Mouse (Mus musculus): Measurements from ENCODE around the gene Dcun1d3. TPM values are rescaled to one million over a fixed set of nuclear protein-coding genes. Genes with fewer than 3 reads are reported as not detected.
A peak's percentile ranks its signal among the peaks of the same experiment; 100 is the strongest.

Gene Dcun1d3
- polyA plus RNA-seq, 1 experiment from 2014 or later, result 7.8 TPM

DNA sequence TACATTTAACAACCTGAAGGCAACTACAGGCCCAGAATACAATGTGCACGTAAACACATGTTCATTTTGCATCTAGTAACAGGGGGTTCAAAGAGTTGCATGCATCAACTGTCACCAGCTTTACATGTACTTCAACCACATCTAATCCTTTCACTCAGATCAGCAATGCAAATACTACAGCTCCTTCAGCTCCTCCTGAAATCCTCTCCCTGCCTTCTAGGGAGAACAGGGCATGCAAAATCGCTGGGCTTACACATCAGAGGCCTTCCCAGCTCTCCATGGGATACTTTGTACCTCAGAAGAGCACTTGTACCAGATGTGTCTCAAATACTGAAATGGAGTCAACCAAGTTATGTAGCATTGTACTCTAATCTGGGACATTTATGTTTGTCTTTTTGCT lies 23.0 kb downstream of the Dcun1d3 start:
- Histone ChIP-seq H3K4me3 (ENCODE audit: low read depth, low read length) (no peak overlapping the region), H3K27me3 (ENCODE audit: insufficient read depth, low read length) (no peaks in the 10 kb centered on the region), H3K4me2 (no peak overlapping the region), H3K9me3 (ENCODE audit: low read depth, low read length) (no peaks in the 10 kb centered on the region), H3K9ac (no peak overlapping the region), H3K4me1 (ENCODE audit: insufficient read depth) (no peaks in the 10 kb centered on the region), H3K36me3 (ENCODE audit: insufficient read depth) (no peaks in the 10 kb centered on the region; the same call in 1 of the 2 replicates), H3K27ac (ENCODE audit: low read depth) (no peak overlapping the region)
- TF ChIP-seq CTCF (IDR thresholded peaks at IDR 0.05; ENCODE audit: low read depth), result no peak
- DNase-seq, result no peak
- no peak for ATAC-seq (ENCODE audit: insufficient read depth)
- WGBS, result 61% methylated on average over 2 of the region's 2 CpGs

GRCm38 (mm10) chr7:119872204-119872603 lies 23.9 kb downstream of the Dcun1d3 start:
- Histone ChIP-seq H3K4me2 (no peak overlapping the region), H3K36me3 (ENCODE audit: insufficient read depth) (peaks cover 4% of the 10 kb centered on the region; the same call in 1 of the 2 replicates), H3K9me3 (ENCODE audit: low read depth, low read length) (no peaks in the 10 kb centered on the region), H3K27me3 (ENCODE audit: insufficient read depth, low read length) (no peaks in the 10 kb centered on the region), H3K4me1 (ENCODE audit: insufficient read depth) (no peaks in the 10 kb centered on the region), H3K9ac (no peak overlapping the region), H3K27ac (ENCODE audit: low read depth) (no peak overlapping the region), H3K4me3 (ENCODE audit: low read depth, low read length) (no peak overlapping the region)
- ATAC-seq (ENCODE audit: insufficient read depth) (no peak), DNase-seq (no peak)
- TF ChIP-seq CTCF (IDR thresholded peaks at IDR 0.05; ENCODE audit: low read depth), result no peak
- 92% methylated on average over 4 of the region's 4 CpGs for WGBS

GRCm38 (mm10) chr7:119866136-119866535 lies 30.0 kb downstream of the Dcun1d3 start:
- Histone ChIP-seq H3K4me3 (ENCODE audit: low read depth, low read length) (no peak overlapping the region), H3K9ac (no peak overlapping the region), H3K4me1 (ENCODE audit: insufficient read depth) (no peaks in the 10 kb centered on the region), H3K27ac (ENCODE audit: low read depth) (no peak overlapping the region), H3K4me2 (no peak overlapping the region), H3K9me3 (ENCODE audit: low read depth, low read length) (no peaks in the 10 kb centered on the region), H3K27me3 (ENCODE audit: insufficient read depth, low read length) (no peaks in the 10 kb centered on the region), H3K36me3 (ENCODE audit: insufficient read depth) (0 out of 2 replicates have a peak, but pooled peaks cover 4% of the 10 kb centered on the region)
- 35% methylated on average over 1 of the region's 1 CpGs for WGBS
- DNase-seq (no peak), ATAC-seq (ENCODE audit: insufficient read depth) (no peak)
- TF ChIP-seq CTCF (IDR thresholded peaks at IDR 0.05; ENCODE audit: low read depth), result no peak

GRCm38 (mm10) chr7:119864500-119864899 lies 31.6 kb downstream of the Dcun1d3 start:
- Histone ChIP-seq H3K4me3 (ENCODE audit: low read depth, low read length) (no peak overlapping the region), H3K36me3 (ENCODE audit: insufficient read depth) (0 out of 2 replicates have a peak, but pooled peaks cover 6% of the 10 kb centered on the region), H3K4me1 (ENCODE audit: insufficient read depth) (no peaks in the 10 kb centered on the region), H3K9me3 (ENCODE audit: low read depth, low read length) (no peaks in the 10 kb centered on the region), H3K27me3 (ENCODE audit: insufficient read depth, low read length) (no peaks in the 10 kb centered on the region), H3K4me2 (no peak overlapping the region), H3K27ac (ENCODE audit: low read depth) (no peak overlapping the region), H3K9ac (no peak overlapping the region)
- no peak for ATAC-seq (ENCODE audit: insufficient read depth)
- 73% methylated on average over 5 of the region's 5 CpGs for WGBS
- no peak for TF ChIP-seq CTCF (IDR thresholded peaks at IDR 0.05; ENCODE audit: low read depth)
- no peak for DNase-seq

DNA sequence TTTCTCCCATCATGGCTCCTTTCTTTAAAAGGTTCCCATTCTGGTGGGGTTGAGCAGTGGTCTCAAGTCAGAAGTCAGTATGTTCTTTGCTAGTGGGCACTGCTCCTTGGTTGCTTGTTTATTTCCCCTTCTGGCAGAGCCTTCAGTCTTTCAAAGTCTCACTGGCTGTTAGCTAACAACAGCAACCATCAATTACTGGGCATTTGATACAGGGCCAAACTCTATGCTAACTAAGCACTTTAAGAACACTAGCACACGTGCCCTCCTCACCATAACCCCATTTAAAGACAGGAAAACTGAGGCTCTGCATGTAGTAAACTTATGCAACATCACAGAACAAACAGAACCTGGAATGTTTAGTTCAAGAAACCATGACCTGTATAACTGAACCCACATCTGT lies 33.9 kb downstream of the Dcun1d3 start:
- TF ChIP-seq CTCF (IDR thresholded peaks at IDR 0.05; ENCODE audit: low read depth), result no peak
- Histone ChIP-seq H3K4me3 (ENCODE audit: low read depth, low read length) (no peak overlapping the region), H3K4me1 (ENCODE audit: insufficient read depth) (no peaks in the 10 kb centered on the region), H3K27me3 (ENCODE audit: insufficient read depth, low read length) (no peaks in the 10 kb centered on the region), H3K9me3 (ENCODE audit: low read depth, low read length) (no peaks in the 10 kb centered on the region), H3K27ac (ENCODE audit: low read depth) (no peak overlapping the region), H3K9ac (no peak overlapping the region), H3K4me2 (no peak overlapping the region), H3K36me3 (ENCODE audit: insufficient read depth) (peaks cover 22% of the 10 kb centered on the region)
- WGBS, result 40% methylated on average over 1 of the region's 1 CpGs
- peak; percentile 12 for DNase-seq
- ATAC-seq (ENCODE audit: insufficient read depth), result no peak

DNA sequence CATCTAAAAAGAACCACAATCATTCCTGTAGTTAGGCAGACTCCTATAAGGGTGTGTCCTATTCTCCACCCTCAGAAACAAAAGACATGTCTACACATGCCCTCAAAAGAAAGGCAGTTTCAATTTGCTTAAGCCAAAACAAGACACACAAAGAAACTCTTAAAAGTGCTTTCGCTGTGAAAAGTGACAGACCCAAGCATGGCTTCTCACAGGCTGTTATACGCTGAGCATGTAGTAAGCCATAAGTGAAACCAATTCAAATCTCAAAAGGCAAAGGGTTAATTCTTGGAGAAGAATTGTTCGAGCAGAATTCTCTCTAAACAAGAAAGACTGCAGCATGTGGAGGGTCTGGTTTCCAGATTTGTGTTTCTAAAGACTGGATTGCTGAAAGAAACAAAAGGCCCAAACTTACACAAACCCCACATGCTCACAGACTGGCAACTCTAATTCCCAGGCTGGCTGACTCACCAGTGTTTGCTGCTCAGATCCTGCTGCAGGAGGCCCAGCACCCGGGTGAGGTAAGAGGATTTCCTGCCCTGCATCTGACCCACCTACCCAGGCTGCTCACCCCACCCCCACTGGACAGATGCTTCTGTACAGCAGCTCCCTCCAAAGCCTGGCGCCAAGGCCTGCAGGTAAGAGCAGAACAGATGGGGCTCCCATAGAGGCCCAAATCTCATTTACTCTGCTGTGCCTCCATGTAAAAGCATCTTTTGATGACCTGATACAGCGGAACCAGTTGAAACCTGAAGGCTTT lies 34.6 kb downstream of the Dcun1d3 start:
- ATAC-seq (ENCODE audit: insufficient read depth), result peak; percentile 85

GRCm38 (mm10) chr7:119860971-119861334 lies 35.1 kb downstream of the Dcun1d3 start:
- H3K27ac ChIP-seq (ENCODE audit: low read depth), result peak overlapping the region; percentile 71; the same call in 1 of the 2 replicates
- no peak for TF ChIP-seq CTCF (IDR thresholded peaks at IDR 0.05; ENCODE audit: low read depth)
- H3K27me3 ChIP-seq (ENCODE audit: insufficient read depth, low read length), result no peaks in the 10 kb centered on the region
- no peak overlapping the region for H3K9ac ChIP-seq
- DNase-seq (no peak), ATAC-seq (ENCODE audit: insufficient read depth) (no peak)
- peaks cover 31% of the 10 kb centered on the region for H3K36me3 ChIP-seq (ENCODE audit: insufficient read depth)
- H3K4me2 ChIP-seq, result no peak overlapping the region
- H3K4me1 ChIP-seq (ENCODE audit: insufficient read depth), result no peaks in the 10 kb centered on the region
- no peak overlapping the region for H3K4me3 ChIP-seq (ENCODE audit: low read depth, low read length)
- no peaks in the 10 kb centered on the region for H3K9me3 ChIP-seq (ENCODE audit: low read depth, low read length)

More for the DNA sequence above, 34.6 kb downstream of the Dcun1d3 start:
- Histone ChIP-seq H3K4me2 (no peak overlapping the region), H3K4me1 (ENCODE audit: insufficient read depth) (no peaks in the 10 kb centered on the region), H3K27ac (ENCODE audit: low read depth) (peak overlapping the region; percentile 71), H3K36me3 (ENCODE audit: insufficient read depth) (peaks cover 27% of the 10 kb centered on the region), H3K9me3 (ENCODE audit: low read depth, low read length) (no peaks in the 10 kb centered on the region), H3K4me3 (ENCODE audit: low read depth, low read length) (no peak overlapping the region), H3K27me3 (ENCODE audit: insufficient read depth, low read length) (no peaks in the 10 kb centered on the region), H3K9ac (no peak overlapping the region)
- no peak for TF ChIP-seq CTCF (IDR thresholded peaks at IDR 0.05; ENCODE audit: low read depth)
- DNase-seq, result peak; percentile 62
- 29% methylated on average over 6 of the region's 6 CpGs for WGBS
